Mouse (Mus musculus) gastrocnemius, postnatal 14 days (tissue): ENCODE results near the gene Olfr1100. TPM values are rescaled to one million over a fixed set of nuclear protein-coding genes. Genes with fewer than 3 reads are reported as not detected.

Experiments used
- DNase-seq: peaks from one replicate; pipeline ENCODE4 v3.0.0; 2021; ENCODE audit warnings: mixed read lengths
- intact Hi-C: fragments of 180-260 bp; cut with DNase I; formaldehyde crosslinking; loops from one replicate; pipeline ENCODE4 v1.15.1; 2025; ENCODE audit warnings: low total_unique reads
- long read RNA-seq, 2 experiments: library from polyadenylated mRNA; stranded (forward); transcript quantifications; one replicate each; pipeline ENCODE4 v2.0.0; 2021
- total RNA-seq, 2 experiments: library from RNA; stranded (reverse); gene quantifications; 2 replicates each; pipeline ENCODE4 v1.2.3; 2021

Olfr1100 gene
- not detected for total RNA-seq
- long read RNA-seq, experiment 1 = 0 reads
- long read RNA-seq, experiment 2 = 0 reads

DNA sequence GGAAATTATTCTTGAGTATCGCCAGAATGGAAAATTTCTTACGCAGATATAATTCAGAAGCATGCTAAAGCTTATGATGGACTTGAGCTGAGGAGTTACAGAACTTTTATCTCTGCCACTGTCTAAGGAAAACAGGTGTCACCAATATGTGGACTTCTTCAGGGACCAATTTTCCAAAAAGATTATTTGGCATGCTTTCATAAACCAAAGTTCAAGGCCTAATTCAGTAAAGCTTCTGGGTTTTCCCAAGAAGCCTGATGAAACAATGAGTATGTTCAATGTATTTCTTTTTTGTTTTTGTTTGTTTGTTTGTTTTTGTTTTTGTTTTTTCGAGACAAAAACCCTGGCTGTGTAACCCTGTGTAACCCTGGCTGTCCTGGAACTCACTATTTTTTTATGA, at the start of gene Olfr1100:
Gene Olfr1100 (minus strand): TSS at position 101 of the 400 bp plus-strand sequence.
- intact Hi-C loops = no loop called here
- no peak for DNase-seq

DNA sequence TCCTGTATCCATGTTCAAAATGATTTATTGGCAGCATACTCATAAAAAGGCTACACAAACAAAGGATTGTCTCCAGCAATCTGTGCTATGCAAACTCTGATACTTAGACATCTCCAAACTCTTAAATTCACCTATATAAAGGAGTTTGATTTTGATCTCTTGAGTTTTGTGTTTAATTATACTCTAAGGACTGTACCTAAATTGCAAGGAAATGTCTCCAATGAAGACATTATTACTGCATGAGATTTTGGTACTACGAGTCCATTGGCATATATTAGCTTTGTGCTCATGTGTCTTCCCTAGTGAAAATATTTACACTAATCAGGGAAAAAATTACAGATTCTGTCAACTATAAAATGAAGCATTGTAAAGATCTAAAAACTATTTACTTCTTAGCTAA, 47.2 kb upstream of the Olfr1100 start, which contains the start of gene Olfr1104:
Gene Olfr1104 (minus strand): TSS at position 101 of the 400 bp plus-strand sequence.
- DNase-seq = no peak
- intact Hi-C loops = no loop called here

DNA sequence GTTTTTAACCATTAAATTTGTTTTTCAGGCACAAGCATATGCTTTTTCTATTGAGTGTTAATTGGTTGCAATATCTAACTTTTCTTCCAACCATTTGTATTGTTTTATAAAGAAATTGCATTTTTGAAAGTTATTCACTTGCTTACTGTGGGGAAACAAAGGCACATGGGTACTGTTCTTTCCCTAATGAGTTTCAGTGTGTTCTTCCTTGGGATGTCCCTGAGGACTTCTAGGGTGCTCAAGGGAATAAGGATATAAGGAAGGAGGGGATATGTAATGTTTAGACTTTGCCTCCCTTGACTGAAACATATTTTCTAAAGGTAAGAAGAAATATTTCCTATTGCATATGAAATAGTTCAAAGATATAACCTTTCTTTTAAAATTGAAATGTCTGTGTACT, 18.3 kb upstream of the Olfr1100 start, which contains the start of gene Olfr1102:
Gene Olfr1102 (plus strand): TSS at position 301 of the 400 bp plus-strand sequence.
- intact Hi-C loops = no loop called here
- DNase-seq = no peak

DNA sequence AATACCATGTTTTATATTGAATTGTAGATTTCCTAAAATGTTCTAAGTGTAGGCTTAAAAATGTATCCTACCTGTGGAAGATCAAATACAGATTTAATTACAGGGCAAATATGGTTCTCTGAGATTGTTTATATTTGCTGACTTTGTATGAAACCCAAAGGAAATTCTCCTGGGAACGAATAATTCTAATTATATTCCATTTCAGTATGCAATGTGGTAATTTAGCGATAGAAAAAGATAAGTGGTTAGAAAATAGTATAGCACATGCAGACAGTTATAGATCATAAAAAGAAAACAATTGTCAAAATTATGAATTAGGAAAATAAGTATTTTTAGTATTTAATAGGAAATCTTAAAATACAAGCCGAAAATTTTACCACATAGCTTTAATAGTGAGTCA, 11.4 kb upstream of the Olfr1100 start, which contains the start of gene Olfr1101:
Gene Olfr1101 (minus strand): TSS at position 101 of the 400 bp plus-strand sequence.
- intact Hi-C loops = no loop called here

GRCm38 (mm10) chr2:86960593-86960992, 19.2 kb downstream of the Olfr1100 start, which contains the start of gene Olfr1099:
Gene Olfr1099 (minus strand): TSS chr2:86960693.
- intact Hi-C loops = no loop called here
- DNase-seq = no peak

More for the DNA sequence above, 11.4 kb upstream of the Olfr1100 start, which contains the start of gene Olfr1101:
- DNase-seq = no peak

DNA sequence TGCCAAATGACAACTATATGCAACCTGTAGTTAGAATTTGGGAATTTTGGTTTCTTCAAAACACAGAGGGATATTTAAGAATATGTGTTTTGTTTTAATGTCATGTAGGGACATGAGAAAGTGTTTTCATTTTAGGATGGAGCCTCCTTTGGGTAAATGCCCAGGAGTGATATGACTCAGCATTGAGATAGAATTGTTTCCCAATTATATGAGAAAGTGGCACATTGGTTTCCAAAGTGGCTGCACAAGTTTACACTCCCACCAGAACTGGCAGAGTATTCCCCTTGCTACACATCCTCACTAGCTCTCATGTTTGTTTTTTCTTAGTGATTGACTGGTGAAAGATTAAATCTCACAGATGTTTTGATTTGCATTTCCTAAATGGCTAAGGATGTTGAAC, 53.2 kb downstream of the Olfr1100 start:
- intact Hi-C loops = no loop called here
- DNase-seq = no peak

Other genes with a start within 250 kb of the Olfr1100 start
- gene Olfr1089, start 246.3 kb downstream of the Olfr1100 start, total RNA-seq = not detected
- gene Olfr1090, start 221.0 kb downstream of the Olfr1100 start, total RNA-seq = not detected
- gene Olfr1093, start 197.5 kb downstream of the Olfr1100 start, total RNA-seq = not detected
- not detected for gene Olfr141, start 169.9 kb downstream of the Olfr1100 start, total RNA-seq
- not detected for gene Olfr1094, start 155.3 kb downstream of the Olfr1100 start, total RNA-seq
- not detected for gene Olfr1095, start 128.3 kb downstream of the Olfr1100 start, total RNA-seq
- gene Gm13723, start 105.2 kb downstream of the Olfr1100 start, total RNA-seq = not detected
- gene Olfr1097, start 87.7 kb downstream of the Olfr1100 start, total RNA-seq = not detected
- not detected for gene Olfr1098, start 55.4 kb downstream of the Olfr1100 start, total RNA-seq
- not detected for gene Olfr1099, start 19.3 kb downstream of the Olfr1100 start, total RNA-seq
- not detected for gene Olfr1101, start 11.3 kb upstream of the Olfr1100 start, total RNA-seq
- not detected for gene Olfr1102, start 18.4 kb upstream of the Olfr1100 start, total RNA-seq
- gene Olfr1104, start 47.1 kb upstream of the Olfr1100 start, total RNA-seq = not detected
- not detected for gene Olfr1105, start 56.6 kb upstream of the Olfr1100 start, total RNA-seq
- not detected for gene Olfr1106, start 72.3 kb upstream of the Olfr1100 start, total RNA-seq
- gene Olfr1107, start 95.9 kb upstream of the Olfr1100 start, total RNA-seq = not detected
- gene Olfr1109, start 116.1 kb upstream of the Olfr1100 start, total RNA-seq = not detected
- gene Olfr259, start 134.6 kb upstream of the Olfr1100 start, total RNA-seq = not detected
- not detected for gene Olfr1110, start 160.3 kb upstream of the Olfr1100 start, total RNA-seq
- gene Olfr1111, start 172.7 kb upstream of the Olfr1100 start, total RNA-seq = not detected
- gene Olfr1112, start 207.8 kb upstream of the Olfr1100 start, total RNA-seq = not detected
- gene Olfr1113, start 229.0 kb upstream of the Olfr1100 start, total RNA-seq = not detected